Mouse (Mus musculus): ENCODE data around the gene 1700023F06Rik. TPM values are rescaled to one million over a fixed set of nuclear protein-coding genes. Genes with fewer than 3 reads are reported as not detected.

The 1700023F06Rik gene
- total RNA-seq, 2 experiments from 2014 or later: not detected

DNA sequence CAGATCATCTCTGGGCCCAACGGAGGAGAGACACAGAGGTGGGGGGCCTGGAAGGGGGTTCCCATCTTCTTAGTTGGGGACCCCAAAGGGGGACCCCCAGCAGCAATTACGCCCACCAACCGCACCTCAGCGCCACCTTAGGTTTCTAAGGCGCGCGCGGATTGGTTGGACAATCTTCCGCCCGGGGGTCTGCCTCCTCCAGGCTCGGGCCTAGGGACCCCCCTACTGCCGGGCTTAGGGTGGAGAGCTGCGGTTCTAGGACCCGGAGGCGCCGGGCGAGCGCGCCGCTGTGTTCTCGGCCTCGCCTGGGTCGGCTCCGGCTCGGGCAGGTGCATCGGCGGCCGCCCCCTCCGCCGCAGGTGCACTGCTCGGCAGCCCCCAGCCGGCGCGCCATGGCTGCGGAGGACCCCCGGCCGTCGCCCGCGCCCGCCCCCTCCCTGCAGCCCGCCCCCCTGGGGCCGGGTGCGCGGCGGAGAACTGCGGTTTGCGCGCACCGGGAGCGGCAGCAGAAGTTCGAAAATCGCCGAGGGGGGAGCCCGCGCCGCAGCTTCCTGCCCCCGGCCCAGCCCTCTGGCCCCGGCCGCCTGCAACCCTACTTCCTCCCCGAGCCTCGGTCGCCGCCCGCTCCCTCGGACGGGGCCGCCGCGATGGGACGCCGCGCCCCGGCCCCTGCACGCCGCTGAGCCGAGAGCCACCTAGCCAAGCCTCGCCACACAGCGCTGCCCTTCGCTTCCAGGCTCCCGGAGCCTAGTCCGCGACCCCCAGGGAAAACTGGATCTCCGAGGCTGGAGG, 37.7 kb downstream of the 1700023F06Rik start, which contains the start of gene Fmnl1:
Gene Fmnl1 (plus strand): TSS at position 614 of the 792 bp plus-strand sequence.
- intact Hi-C loops (cut with DNase I): loop anchor here (5.0 kb wide), 2 partner anchors 52 to 232 kb away; no protein-coding TSS in a partner anchor
- peak; percentile 38 to 59 for DNase-seq

DNA sequence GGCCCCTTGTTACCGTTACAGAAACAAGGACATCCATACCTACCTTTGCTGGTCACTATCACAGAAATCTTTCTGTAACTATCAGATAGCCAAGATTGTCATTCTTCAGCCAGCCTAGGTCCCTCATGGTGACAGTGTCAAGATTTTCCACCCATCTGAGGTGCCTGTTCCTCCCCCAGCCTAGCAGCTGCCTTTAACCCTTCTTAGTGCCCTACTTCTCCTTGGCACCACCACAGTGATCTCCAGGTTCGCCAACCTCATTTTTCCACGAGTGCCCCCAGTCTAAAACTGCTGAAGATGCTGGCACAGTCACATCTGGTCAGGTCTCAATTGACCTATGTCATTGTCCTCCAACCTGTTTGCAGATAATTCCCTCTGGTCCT, 38.3 kb downstream of the 1700023F06Rik start:
- DNase-seq: no peak

DNA sequence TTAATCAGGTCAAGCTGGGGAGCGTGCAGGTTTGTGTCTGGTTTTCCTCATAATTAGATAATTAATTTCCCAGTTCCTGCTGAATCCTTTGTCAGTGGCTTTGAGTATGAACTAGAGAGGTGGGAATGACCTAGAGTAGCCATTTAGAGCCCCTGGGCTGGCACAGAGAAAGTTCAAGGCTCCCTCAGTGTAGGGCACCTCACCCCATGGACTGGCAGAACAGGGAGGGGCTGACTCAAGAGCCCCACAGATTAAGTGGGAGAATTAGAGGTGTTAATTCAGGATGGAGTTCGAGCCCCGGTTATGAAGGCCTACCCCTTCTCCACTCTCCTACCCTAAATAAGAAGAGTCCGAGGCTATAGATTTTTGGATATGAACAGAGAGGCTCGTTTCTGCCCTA, 38.7 kb downstream of the 1700023F06Rik start:
- intact Hi-C loops (cut with DNase I): loop anchor here (2.0 to 5.0 kb wide), 5 partner anchors 15 to 233 kb away; no protein-coding TSS in a partner anchor

More for the DNA sequence above, 38.3 kb downstream of the 1700023F06Rik start:
- intact Hi-C loops (cut with DNase I): loop anchor here (5.0 kb wide), 2 partner anchors 52 to 232 kb away; no protein-coding TSS in a partner anchor

DNA sequence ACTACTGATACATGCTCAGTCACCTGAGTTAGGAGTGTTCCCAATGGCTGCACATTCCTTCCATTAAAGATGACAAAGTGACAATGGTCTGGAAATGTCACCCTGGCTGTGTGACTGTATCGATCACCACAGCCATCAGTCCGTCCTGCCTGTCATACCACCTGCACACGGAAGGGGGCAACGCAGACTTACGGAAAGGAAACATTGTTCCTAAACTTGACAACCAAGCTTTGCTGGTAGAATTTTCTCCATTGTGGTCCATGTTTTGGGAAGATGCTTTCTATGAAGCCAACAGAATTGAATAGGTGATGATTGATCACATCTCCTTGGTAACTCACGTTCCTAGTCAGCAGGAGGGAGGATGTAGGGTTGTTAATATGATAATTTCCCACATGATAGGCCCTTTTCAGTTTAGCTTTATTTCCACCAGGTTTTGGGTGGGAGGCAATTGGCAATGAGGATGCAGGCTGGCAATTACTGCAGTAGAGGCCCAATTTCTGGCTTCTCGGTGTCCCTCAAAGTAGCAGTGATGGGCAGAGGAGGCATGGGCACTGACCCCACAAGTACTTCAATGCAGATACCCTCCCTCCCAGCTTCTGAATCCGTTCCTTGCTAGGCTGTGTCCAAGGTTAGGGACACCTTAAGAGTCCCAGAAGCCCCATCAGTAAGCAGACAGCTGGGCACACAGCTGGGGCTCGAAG, 39.5 kb downstream of the 1700023F06Rik start:
- peak; percentile 78 to 88 for DNase-seq
- intact Hi-C loops (cut with DNase I): loop anchor here (1.0 to 2.0 kb wide), 4 partner anchors 16 to 156 kb away; no protein-coding TSS in a partner anchor

More for the DNA sequence above, 38.7 kb downstream of the 1700023F06Rik start:
- no peak for DNase-seq

DNA sequence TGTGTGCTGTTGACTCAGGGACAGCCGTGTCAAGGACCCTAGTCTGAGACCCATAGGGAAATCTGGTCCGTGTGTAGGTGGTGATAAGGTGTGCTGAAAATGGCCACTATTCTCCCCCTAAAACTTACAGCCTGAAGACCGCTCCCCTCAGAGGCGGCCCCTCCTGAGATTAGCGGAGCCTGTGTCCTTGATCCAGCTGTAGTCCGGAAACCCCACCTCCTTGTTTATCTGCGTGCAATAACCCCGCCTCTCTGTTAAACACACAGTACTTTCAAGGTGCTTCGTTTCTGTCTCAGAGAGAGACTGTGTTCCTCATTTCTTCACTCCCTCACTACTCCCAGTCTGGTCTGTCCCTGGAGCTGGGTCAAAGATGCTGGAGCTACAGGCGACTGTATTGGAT, 44.0 kb downstream of the 1700023F06Rik start:
- intact Hi-C loops (cut with DNase I): no loop called here
- no peak for DNase-seq

DNA sequence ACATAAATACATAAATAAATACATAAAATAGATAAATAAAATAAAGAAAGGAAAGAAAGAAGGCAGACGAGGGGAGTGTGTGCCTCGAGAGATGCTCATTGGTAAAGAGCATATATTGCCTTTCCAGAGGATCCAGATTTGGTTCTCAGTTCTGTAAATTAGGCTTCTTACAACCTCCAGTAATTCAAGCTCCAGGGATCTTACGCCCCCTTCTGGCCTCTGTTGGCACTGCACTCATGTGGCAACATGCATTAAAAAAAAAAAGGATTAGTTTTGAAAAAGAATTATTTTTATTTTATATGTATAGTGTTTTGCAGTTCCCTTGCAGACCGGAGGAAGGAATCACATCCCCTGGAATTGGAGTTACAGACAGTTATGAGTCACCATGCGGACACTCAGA, 46.2 kb downstream of the 1700023F06Rik start:
- intact Hi-C loops (cut with DNase I): no loop called here
- DNase-seq: no peak

DNA sequence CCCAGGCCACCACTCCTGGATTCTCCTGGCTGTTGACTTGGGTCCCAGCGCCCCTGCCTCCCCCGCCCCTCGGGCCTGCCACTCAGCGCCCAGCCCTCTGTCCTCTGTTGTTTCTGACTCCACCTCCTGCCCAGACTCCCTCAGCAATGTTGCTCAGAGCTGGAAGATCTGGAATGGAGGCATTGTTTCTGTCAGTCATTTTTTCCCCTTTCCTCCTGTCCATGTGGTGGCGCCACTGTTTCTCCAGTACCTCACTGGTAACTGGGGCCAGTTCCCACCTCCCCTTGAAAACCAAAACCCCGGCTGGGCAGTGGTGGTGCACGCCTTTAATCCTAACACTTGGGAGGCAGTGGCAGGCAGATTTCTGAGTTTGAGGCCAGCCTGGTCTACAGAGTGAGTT, 46.9 kb downstream of the 1700023F06Rik start:
- DNase-seq: no peak
- intact Hi-C loops (cut with DNase I): no loop called here

DNA sequence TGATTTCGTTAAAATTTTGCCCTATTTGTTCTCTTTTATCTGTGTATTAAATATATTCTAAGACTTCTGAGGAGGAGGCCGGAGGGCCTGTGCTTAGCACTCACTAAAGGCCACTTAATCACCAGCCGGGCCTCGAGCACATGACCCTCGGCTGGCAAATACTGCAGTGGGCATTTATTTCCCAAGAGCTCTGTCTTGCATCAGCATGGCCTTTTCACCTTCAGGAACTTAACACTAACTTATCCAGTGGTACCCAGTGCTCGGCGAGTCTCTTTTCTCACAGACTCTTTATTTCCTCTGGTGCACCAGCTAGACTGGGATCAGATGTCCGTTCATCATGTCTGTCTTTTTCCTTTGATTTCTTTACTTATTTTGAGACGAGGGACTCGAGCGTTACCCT, 47.6 kb downstream of the 1700023F06Rik start:
- intact Hi-C loops (cut with DNase I): no loop called here
- DNase-seq: no peak

DNA sequence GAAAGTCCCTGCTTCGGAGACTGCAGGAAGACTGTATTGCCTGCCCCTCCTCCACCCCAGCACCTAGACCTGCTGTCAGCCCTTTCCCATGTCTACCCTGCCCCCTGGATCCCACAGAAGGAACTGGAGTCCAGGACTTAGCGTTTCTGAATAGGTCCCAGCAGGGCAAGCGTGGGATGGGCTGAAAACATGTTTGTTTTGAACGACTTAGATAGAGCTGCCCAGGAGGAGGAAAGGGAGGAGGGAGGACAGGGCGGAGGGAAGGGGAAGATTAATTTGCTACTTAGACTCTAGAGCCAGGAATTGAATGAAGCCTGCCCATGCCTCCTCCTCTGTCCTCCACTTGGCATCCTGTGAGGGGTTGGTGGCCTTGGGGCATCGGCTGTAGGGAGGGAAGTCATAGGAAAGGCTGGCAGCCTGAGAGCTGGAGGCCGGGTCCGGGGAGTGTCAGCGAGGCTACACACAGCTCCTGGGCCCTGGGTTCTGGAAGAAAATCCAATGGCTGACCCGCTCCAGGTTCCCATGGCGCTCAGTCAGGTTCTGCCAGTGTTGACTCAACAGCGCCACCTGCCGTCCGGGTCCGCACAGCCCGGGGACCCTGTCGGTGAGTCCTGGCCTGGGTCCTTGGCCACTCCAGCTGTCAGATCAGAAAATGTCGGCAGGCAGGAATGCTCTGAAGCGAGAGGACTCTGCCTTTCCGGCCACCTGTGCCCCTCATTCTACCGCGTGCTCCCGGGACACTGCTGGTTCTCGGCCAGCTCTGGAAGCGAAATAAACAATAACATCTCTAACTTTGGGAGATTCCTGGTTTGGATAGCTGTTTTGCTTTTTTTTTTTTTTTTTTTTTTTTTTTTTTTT, 49.5 kb downstream of the 1700023F06Rik start:
- peak; percentile 97 to 99 for DNase-seq
- intact Hi-C loops (cut with DNase I): loop anchor here (1.0 to 5.0 kb wide), 4 partner anchors 26 to 102 kb away; partner anchors contain the start of gene Hexim2

DNA sequence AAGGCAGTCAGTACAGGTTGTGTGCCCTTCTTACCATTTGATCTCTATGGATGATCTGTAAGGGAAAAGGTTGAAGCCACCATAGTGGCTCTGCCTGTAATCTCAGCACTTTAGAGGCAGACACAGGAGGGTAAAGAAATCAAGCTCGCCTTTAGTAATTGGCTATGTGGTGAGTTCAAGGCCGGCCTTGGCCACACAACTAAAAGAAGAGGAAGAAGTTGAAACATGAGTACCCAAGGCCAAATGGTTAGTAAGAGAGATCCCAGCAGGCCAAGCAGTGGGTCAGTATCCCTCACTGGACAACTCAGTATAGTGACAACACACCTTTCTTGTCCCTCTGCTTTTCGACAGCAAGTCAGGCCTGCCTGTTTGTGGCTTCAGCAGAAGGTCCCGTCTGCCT, 58.6 kb downstream of the 1700023F06Rik start:
- intact Hi-C loops (cut with DNase I): no loop called here
- no peak for DNase-seq

Other genes with a start within 250 kb of the 1700023F06Rik start
- gene Nmt1, start 180.4 kb downstream of the 1700023F06Rik start, total RNA-seq (2021): 10 to 100 TPM; 61.4 to 63.2 TPM
- 10 to 100 TPM; 62.5 to 70.5 TPM for gene Dcakd, start 180.2 kb downstream of the 1700023F06Rik start, total RNA-seq (2021)
- 10 to 100 TPM; 26.7 to 27.7 TPM for gene Plcd3, start 106.9 kb downstream of the 1700023F06Rik start, total RNA-seq (2021)
- 10 to 100 TPM; 35.5 to 37.4 TPM for gene Acbd4, start 106.9 kb downstream of the 1700023F06Rik start, total RNA-seq (2021)
- gene Hexim1, start 92.3 kb downstream of the 1700023F06Rik start, total RNA-seq (2021): 10 to 100 TPM; 20.4 to 22.6 TPM
- gene Hexim2, start 76.1 kb downstream of the 1700023F06Rik start, total RNA-seq (2021): 1 to 10 TPM; 3.1 to 3.9 TPM
- 10 to 100 TPM; 14.4 to 15.6 TPM for gene Fmnl1, start 37.5 kb downstream of the 1700023F06Rik start, total RNA-seq (2021)
- gene Spata32, start 9.9 kb upstream of the 1700023F06Rik start, total RNA-seq (2021): not detected
- gene Map3k14, start 58.9 kb upstream of the 1700023F06Rik start, total RNA-seq (2021): 1 to 10 TPM; 3.8 to 4.3 TPM
- gene Arhgap27, start 155.1 kb upstream of the 1700023F06Rik start, total RNA-seq (2021): 10 to 100 TPM; 28.6 to 34.3 TPM
- 10 to 100 TPM; 10.1 to 11.5 TPM for gene Plekhm1, start 204.1 kb upstream of the 1700023F06Rik start, total RNA-seq (2021)

Measured in heart, postnatal 10 days (tissue).